Mouse (Mus musculus) left cerebral cortex, postnatal 36 days (tissue): ENCODE measurements around the gene Slc2a5. TPM values are rescaled to one million over a fixed set of nuclear protein-coding genes. Genes with fewer than 3 reads are reported as not detected.

ENCODE experiments used
- DNase-seq, 2 experiments: peaks; one replicate each; pipeline ENCODE4 v3.0.0; 2021 to 2022; ENCODE audit warnings: low spot score in 2 of 2, mixed read lengths in 1 of 2
- intact Hi-C: fragments of 180-260 bp; cut with DNase I; formaldehyde crosslinking; loops from one replicate; pipeline ENCODE4 v1.15.1; 2025
- total RNA-seq, 2 experiments: library from RNA; stranded (reverse); gene quantifications; 2 replicates each; pipeline ENCODE4 v1.2.3; 2021

Gene Slc2a5
- total RNA-seq, 2 experiments from 2014 or later: 6.3 to 7.3 TPM

GRCm38 (mm10) chr4:150097847-150098246, 21.2 kb upstream of the Slc2a5 start:
- DNase-seq: no peak
- intact Hi-C loops: loop anchor here (5.0 kb wide), 1 partner anchor 291 kb away; no protein-coding TSS in a partner anchor

- intact Hi-C loops: loop anchor here (1.0 to 5.0 kb wide), 2 partner anchors 64 to 292 kb away; no protein-coding TSS in a partner anchor
- DNase-seq: peak in 1 of 2 experiments; percentile 40
Observed at GRCm38 (mm10) chr4:150098880-150099279, 20.2 kb upstream of the Slc2a5 start.

GRCm38 (mm10) chr4:150102822-150103221, 16.3 kb upstream of the Slc2a5 start:
- intact Hi-C loops: no loop called here
- no peak for DNase-seq

- intact Hi-C loops: no loop called here
- DNase-seq: no peak
Observed at GRCm38 (mm10) chr4:150105671-150106070, 13.4 kb upstream of the Slc2a5 start.

- intact Hi-C loops: no loop called here
- DNase-seq: no peak
Observed at GRCm38 (mm10) chr4:150106637-150107036, 12.4 kb upstream of the Slc2a5 start.

- intact Hi-C loops: no loop called here
- no peak for DNase-seq
Observed at GRCm38 (mm10) chr4:150109636-150110035, 9.4 kb upstream of the Slc2a5 start.

GRCm38 (mm10) chr4:150110373-150110772, 8.7 kb upstream of the Slc2a5 start:
- intact Hi-C loops: no loop called here
- no peak for DNase-seq

- DNase-seq: peak; percentile 60 to 64
- intact Hi-C loops: no loop called here
Observed at GRCm38 (mm10) chr4:150112867-150113266, 6.2 kb upstream of the Slc2a5 start.

- intact Hi-C loops: no loop called here
- no peak for DNase-seq
Observed at GRCm38 (mm10) chr4:150114505-150115061, 4.5 kb upstream of the Slc2a5 start.

- peak in 1 of 2 experiments; percentile 19 for DNase-seq
- intact Hi-C loops: no loop called here
Observed at GRCm38 (mm10) chr4:150117311-150117710, 1.8 kb upstream of the Slc2a5 start.

- DNase-seq: no peak
- intact Hi-C loops: no loop called here
Observed at GRCm38 (mm10) chr4:150118163-150118562, 920 bp upstream of the Slc2a5 start.

GRCm38 (mm10) chr4:150119640-150120039, 557 bp downstream of the Slc2a5 start:
- DNase-seq: no peak
- intact Hi-C loops: no loop called here

GRCm38 (mm10) chr4:150120173-150120833, 1.2 kb downstream of the Slc2a5 start:
- intact Hi-C loops: no loop called here
- DNase-seq: no peak

GRCm38 (mm10) chr4:150121430-150121829, 2.3 kb downstream of the Slc2a5 start:
- no peak for DNase-seq
- intact Hi-C loops: no loop called here

GRCm38 (mm10) chr4:150122476-150122875, 3.4 kb downstream of the Slc2a5 start:
- DNase-seq: no peak
- intact Hi-C loops: no loop called here

GRCm38 (mm10) chr4:150126373-150126772, 7.3 kb downstream of the Slc2a5 start:
- intact Hi-C loops: no loop called here
- DNase-seq: no peak

GRCm38 (mm10) chr4:150127894-150128293, 8.8 kb downstream of the Slc2a5 start:
- no peak for DNase-seq
- intact Hi-C loops: no loop called here

- intact Hi-C loops: no loop called here
- no peak for DNase-seq
Observed at GRCm38 (mm10) chr4:150128571-150128970, 9.5 kb downstream of the Slc2a5 start.

- DNase-seq: no peak
- intact Hi-C loops: no loop called here
Observed at GRCm38 (mm10) chr4:150130661-150131060, 11.6 kb downstream of the Slc2a5 start.

- intact Hi-C loops: no loop called here
- no peak for DNase-seq
Observed at GRCm38 (mm10) chr4:150132692-150133271, 13.7 kb downstream of the Slc2a5 start.

- DNase-seq: no peak
- intact Hi-C loops: loop anchor here (5.0 kb wide), 1 partner anchor 82 kb away; no protein-coding TSS in a partner anchor
Observed at GRCm38 (mm10) chr4:150135254-150135653, 16.2 kb downstream of the Slc2a5 start.
